Mouse (Mus musculus): ENCODE measurements at regions not wholly inside any gene's neighbourhood (a gene's known extent, or its start where the extent isn't known, plus 50 kb on each side); places are given as distances from the start of the nearest gene placed in this dataset.

- no peaks in the 10 kb centered on the region for H3K36me3 ChIP-seq (ENCODE audit: control insufficient read depth, insufficient read depth, low read length, poor library complexity, severe bottlenecking)
- TF ChIP-seq CTCF (IDR thresholded peaks at IDR 0.05; ENCODE audit: low read depth, low read length) = peak; percentile 55
- no peak for TF ChIP-seq POLR2A (IDR thresholded peaks at IDR 0.05; ENCODE audit: insufficient read depth, low read length)
- TF ChIP-seq EP300 (IDR thresholded peaks at IDR 0.05; ENCODE audit: insufficient read depth, low read depth, low read length) = no peak
Measured at GRCm38 (mm10) chr8:107719656-107720055, 131.4 kb upstream of the Psmd7 start.

DNA sequence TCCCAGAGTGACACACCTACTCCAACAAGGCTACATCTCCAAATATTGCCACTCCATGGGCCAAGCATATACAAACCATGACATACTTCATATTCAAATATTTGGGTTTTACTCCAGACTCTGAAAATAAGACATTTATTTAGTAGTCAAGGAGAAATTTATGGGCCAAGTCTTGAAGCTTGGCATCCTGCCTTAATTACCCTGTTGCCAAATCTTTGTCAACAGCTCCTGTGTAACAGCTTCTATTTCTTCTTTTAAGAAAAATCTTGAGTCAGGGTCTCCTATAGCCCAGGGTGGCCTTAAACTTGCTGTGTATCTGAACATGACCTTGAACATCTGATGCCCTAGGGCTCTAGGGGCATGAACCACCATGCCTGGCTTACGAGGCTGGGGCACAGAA is 138.5 kb upstream of the Psmd7 start:
- TF ChIP-seq POLR2A (IDR thresholded peaks at IDR 0.05; ENCODE audit: insufficient read depth, low read length) (no peak), CTCF (IDR thresholded peaks at IDR 0.05; ENCODE audit: low read depth, low read length) (no peak), EP300 (IDR thresholded peaks at IDR 0.05; ENCODE audit: insufficient read depth, low read depth, low read length) (no peak)
- Histone ChIP-seq H3K9me3 (replicated peaks; ENCODE audit: control insufficient read depth, insufficient read depth, low read length, poor library complexity, severe bottlenecking) (no peaks in the 10 kb centered on the region), H3K27ac (ENCODE audit: insufficient read depth, low read length) (no peak overlapping the region), H3K4me3 (ENCODE audit: low read depth, low read length) (no peak overlapping the region), H3K27me3 (ENCODE audit: control insufficient read depth, insufficient read depth, low read length, poor library complexity, severe bottlenecking) (no peaks in the 10 kb centered on the region; the same call in 1 of the 2 replicates), H3K4me1 (ENCODE audit: control insufficient read depth, insufficient read depth, low read length) (no peaks in the 10 kb centered on the region), H3K36me3 (ENCODE audit: control insufficient read depth, insufficient read depth, low read length, poor library complexity, severe bottlenecking) (no peaks in the 10 kb centered on the region), H3K9ac (ENCODE audit: low read depth, poor library complexity, severe bottlenecking) (no peak overlapping the region)

More at GRCm38 (mm10) chr8:107719656-107720055, 131.4 kb upstream of the Psmd7 start:
- H3K27me3 ChIP-seq (ENCODE audit: control insufficient read depth, insufficient read depth, low read length, poor library complexity, severe bottlenecking) = no peaks in the 10 kb centered on the region; the same call in none of the 2 replicates
- no peak overlapping the region for H3K4me3 ChIP-seq (ENCODE audit: low read depth, low read length)
- no peaks in the 10 kb centered on the region for H3K9me3 ChIP-seq (replicated peaks; ENCODE audit: control insufficient read depth, insufficient read depth, low read length, poor library complexity, severe bottlenecking)
- no peak overlapping the region for H3K9ac ChIP-seq (ENCODE audit: low read depth, poor library complexity, severe bottlenecking)
- no peaks in the 10 kb centered on the region for H3K4me1 ChIP-seq (ENCODE audit: control insufficient read depth, insufficient read depth, low read length)
- H3K27ac ChIP-seq (ENCODE audit: insufficient read depth, low read length) = no peak overlapping the region

DNA sequence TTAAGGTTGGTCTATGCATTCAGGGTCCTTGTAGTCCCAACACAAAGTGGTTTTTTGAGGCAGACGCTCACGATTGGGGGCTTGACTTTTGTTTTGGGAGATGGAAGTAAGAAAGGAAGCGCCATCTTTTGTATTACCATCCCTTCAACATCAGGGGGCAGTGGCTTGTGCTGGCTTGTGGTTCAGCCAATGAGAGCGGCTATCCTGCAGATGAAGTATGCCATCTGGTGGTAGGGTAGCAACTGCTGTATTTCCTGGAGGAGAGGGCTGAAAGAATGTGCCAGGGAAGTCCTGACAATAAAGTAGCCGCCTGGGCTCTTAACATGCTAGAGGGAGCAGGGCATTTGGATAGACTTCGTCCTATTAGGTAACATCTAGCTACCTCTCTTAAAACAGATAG is 139.0 kb upstream of the Psmd7 start:
- Histone ChIP-seq H3K4me3 (ENCODE audit: low read depth, low read length) (no peak overlapping the region), H3K9me3 (replicated peaks; ENCODE audit: control insufficient read depth, insufficient read depth, low read length, poor library complexity, severe bottlenecking) (no peaks in the 10 kb centered on the region), H3K4me1 (ENCODE audit: control insufficient read depth, insufficient read depth, low read length) (no peaks in the 10 kb centered on the region), H3K9ac (ENCODE audit: low read depth, poor library complexity, severe bottlenecking) (no peak overlapping the region), H3K27ac (ENCODE audit: insufficient read depth, low read length) (no peak overlapping the region), H3K36me3 (ENCODE audit: control insufficient read depth, insufficient read depth, low read length, poor library complexity, severe bottlenecking) (no peaks in the 10 kb centered on the region), H3K27me3 (ENCODE audit: control insufficient read depth, insufficient read depth, low read length, poor library complexity, severe bottlenecking) (no peaks in the 10 kb centered on the region; the same call in 1 of the 2 replicates)
- TF ChIP-seq POLR2A (IDR thresholded peaks at IDR 0.05; ENCODE audit: insufficient read depth, low read length) (no peak), EP300 (IDR thresholded peaks at IDR 0.05; ENCODE audit: insufficient read depth, low read depth, low read length) (no peak), CTCF (IDR thresholded peaks at IDR 0.05; ENCODE audit: low read depth, low read length) (peak; percentile 47)

DNA sequence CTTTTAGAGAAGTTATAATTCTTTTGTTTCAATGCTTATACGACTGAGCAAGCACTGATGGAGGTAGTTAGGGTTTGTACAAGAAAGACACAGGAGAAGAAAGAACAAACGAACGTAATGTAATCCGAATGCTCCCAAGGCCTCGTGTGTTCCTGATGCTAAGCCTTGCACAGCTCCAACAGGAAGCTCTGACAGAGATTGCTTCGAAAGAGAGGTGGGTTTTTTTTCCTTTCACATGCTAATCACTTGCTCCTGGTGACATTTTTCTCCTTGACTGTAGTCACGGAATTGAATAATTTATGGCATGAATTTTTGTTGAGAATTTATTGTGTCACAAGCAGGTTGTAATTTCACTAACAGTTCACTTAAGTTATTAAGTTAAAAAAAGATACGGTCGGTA is 150.8 kb upstream of the Psmd7 start:
- no peaks in the 10 kb centered on the region for H3K36me3 ChIP-seq (ENCODE audit: control insufficient read depth, insufficient read depth, low read length, poor library complexity, severe bottlenecking)
- no peaks in the 10 kb centered on the region for H3K4me1 ChIP-seq (ENCODE audit: control insufficient read depth, insufficient read depth, low read length)
- H3K27me3 ChIP-seq (ENCODE audit: control insufficient read depth, insufficient read depth, low read length, poor library complexity, severe bottlenecking) = no peaks in the 10 kb centered on the region
- no peak overlapping the region for H3K27ac ChIP-seq (ENCODE audit: insufficient read depth, low read length)
- H3K9me3 ChIP-seq (replicated peaks; ENCODE audit: control insufficient read depth, insufficient read depth, low read length, poor library complexity, severe bottlenecking) = peaks cover 13% of the 10 kb centered on the region
- H3K9ac ChIP-seq (ENCODE audit: low read depth, poor library complexity, severe bottlenecking) = no peak overlapping the region
- H3K4me3 ChIP-seq (ENCODE audit: low read depth, low read length) = no peak overlapping the region
- TF ChIP-seq EP300 (IDR thresholded peaks at IDR 0.05; ENCODE audit: insufficient read depth, low read depth, low read length) (no peak), CTCF (IDR thresholded peaks at IDR 0.05; ENCODE audit: low read depth, low read length) (no peak), POLR2A (IDR thresholded peaks at IDR 0.05; ENCODE audit: insufficient read depth, low read length) (no peak)

DNA sequence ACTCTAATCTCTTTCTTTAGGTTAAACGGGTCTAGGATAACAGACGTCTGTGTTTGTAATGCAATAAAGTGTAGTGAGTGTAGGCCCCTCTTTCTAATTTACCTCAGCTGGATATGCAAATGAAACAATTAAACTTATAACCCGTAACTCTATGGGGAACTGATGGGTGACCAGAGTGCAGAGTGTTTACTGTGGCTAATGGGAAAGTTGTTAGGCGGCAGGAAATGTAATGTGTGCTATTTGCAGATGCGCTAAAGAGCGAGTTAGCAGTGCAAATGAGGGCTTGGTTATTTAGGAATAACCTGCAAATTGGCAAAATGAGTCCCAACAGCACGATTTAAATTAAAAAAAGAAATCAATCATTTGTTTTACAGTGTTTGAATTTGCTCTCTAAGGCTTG is 168.8 kb upstream of the Psmd7 start:
- Histone ChIP-seq H3K27me3 (ENCODE audit: control insufficient read depth, insufficient read depth, low read length, poor library complexity, severe bottlenecking) (no peaks in the 10 kb centered on the region), H3K36me3 (ENCODE audit: control insufficient read depth, insufficient read depth, low read length, poor library complexity, severe bottlenecking) (no peaks in the 10 kb centered on the region), H3K4me3 (ENCODE audit: low read depth, low read length) (no peak overlapping the region), H3K9ac (ENCODE audit: low read depth, poor library complexity, severe bottlenecking) (no peak overlapping the region), H3K4me1 (ENCODE audit: control insufficient read depth, insufficient read depth, low read length) (no peaks in the 10 kb centered on the region), H3K9me3 (replicated peaks; ENCODE audit: control insufficient read depth, insufficient read depth, low read length, poor library complexity, severe bottlenecking) (peaks cover under 1% of the 10 kb centered on the region; the same call in 1 of the 2 replicates), H3K27ac (ENCODE audit: insufficient read depth, low read length) (no peak overlapping the region)
- TF ChIP-seq CTCF (IDR thresholded peaks at IDR 0.05; ENCODE audit: low read depth, low read length) (no peak), POLR2A (IDR thresholded peaks at IDR 0.05; ENCODE audit: insufficient read depth, low read length) (no peak), EP300 (IDR thresholded peaks at IDR 0.05; ENCODE audit: insufficient read depth, low read depth, low read length) (no peak)

DNA sequence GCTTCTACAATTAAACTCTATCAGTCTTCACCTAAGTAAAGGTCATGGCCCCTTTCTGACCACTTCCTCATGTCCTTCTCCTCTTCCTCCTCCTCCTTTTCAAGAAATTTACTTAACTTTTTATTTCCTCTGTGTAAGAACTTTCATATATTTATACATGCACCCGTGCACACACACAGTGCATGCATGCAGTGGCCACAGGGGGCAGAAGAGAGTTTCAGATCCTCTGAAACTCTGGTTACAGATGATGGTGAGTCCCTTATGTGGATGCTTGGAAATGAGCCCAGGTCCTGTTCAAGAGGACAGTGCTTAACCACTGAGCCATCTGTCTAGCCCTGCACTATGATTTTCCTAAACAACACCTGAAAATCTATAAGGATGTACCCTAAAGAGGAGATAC is 170.4 kb upstream of the Psmd7 start:
- peak; percentile 57 for TF ChIP-seq CTCF (IDR thresholded peaks at IDR 0.05; ENCODE audit: low read depth, low read length)
- no peak for TF ChIP-seq POLR2A (IDR thresholded peaks at IDR 0.05; ENCODE audit: insufficient read depth, low read length)
- no peak for TF ChIP-seq EP300 (IDR thresholded peaks at IDR 0.05; ENCODE audit: insufficient read depth, low read depth, low read length)
- Histone ChIP-seq H3K9ac (ENCODE audit: low read depth, poor library complexity, severe bottlenecking) (no peak overlapping the region), H3K4me1 (ENCODE audit: control insufficient read depth, insufficient read depth, low read length) (no peaks in the 10 kb centered on the region), H3K9me3 (replicated peaks; ENCODE audit: control insufficient read depth, insufficient read depth, low read length, poor library complexity, severe bottlenecking) (peaks cover 14% of the 10 kb centered on the region), H3K36me3 (ENCODE audit: control insufficient read depth, insufficient read depth, low read length, poor library complexity, severe bottlenecking) (no peaks in the 10 kb centered on the region), H3K4me3 (ENCODE audit: low read depth, low read length) (no peak overlapping the region), H3K27ac (ENCODE audit: insufficient read depth, low read length) (no peak overlapping the region), H3K27me3 (ENCODE audit: control insufficient read depth, insufficient read depth, low read length, poor library complexity, severe bottlenecking) (no peaks in the 10 kb centered on the region)
